Mouse (Mus musculus): ENCODE data around the gene Siva1. TPM values are rescaled to one million over a fixed set of nuclear protein-coding genes. Genes with fewer than 3 reads are reported as not detected.

Gene Siva1
- polyA plus RNA-seq, 1 experiment from 2014 or later: 106 TPM

DNA sequence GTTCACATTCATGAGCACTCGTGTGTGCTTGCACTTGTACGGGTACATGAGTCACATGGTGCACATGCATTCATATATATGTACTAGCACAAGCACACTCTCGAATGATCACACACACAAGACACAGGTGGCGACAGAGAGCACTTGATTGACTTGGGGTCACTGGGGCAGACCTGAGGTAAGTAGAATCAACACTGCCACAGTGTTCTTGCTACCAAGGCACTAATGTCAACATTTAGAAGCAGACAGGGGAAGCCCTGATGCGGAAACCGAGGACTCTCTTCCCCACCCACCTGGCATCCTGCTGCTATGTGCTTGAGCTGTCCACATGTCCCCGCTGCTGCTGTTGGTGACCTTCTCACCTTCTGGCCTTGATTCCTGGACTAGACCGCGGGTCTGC lies 10.8 kb upstream of the Siva1 start:
- H3K27ac ChIP-seq (replicated peaks): 0 out of 2 replicates have a peak overlapping the region, but pooled peaks have one; percentile 26
- no peak overlapping the region for H3K4me3 ChIP-seq (replicated peaks)
- H3K4me1 ChIP-seq (replicated peaks): peaks cover 56% of the 10 kb centered on the region
- no peak for ATAC-seq (ENCODE audit: insufficient read depth)
- H3K27me3 ChIP-seq: no peaks in the 10 kb centered on the region
- H3K4me2 ChIP-seq: no peak overlapping the region
- no peak overlapping the region for H3K9ac ChIP-seq
- H3K9me3 ChIP-seq (replicated peaks): no peaks in the 10 kb centered on the region
- no peaks in the 10 kb centered on the region for H3K36me3 ChIP-seq (replicated peaks)
- 61% methylated on average over 9 of the region's 9 CpGs for WGBS (ENCODE audit: insufficient replicate concordance)

DNA sequence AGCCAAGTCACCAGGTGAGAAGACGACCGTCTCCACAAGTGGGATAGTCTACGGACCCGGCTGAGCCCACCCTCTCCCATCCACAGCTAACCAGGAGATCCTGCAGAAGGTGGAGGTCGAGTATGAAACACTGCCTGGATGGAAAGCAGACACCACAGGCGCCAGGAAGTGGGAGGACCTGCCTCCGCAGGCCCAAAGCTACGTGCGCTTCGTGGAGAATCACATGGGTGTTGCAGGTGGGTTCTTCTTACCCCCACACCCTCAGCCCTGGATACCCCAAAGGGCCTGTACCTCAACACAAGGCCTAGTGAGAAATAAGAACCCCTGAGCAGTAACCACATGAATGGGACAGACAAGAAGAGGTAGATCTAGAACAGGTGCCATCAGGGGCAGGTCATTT lies 5.0 kb upstream of the Siva1 start:
- 73% methylated on average over 10 of the region's 10 CpGs for WGBS (ENCODE audit: insufficient replicate concordance)
- Histone ChIP-seq H3K4me3 (replicated peaks) (no peak overlapping the region), H3K27ac (replicated peaks) (no peak overlapping the region), H3K4me2 (no peak overlapping the region), H3K4me1 (replicated peaks) (peaks cover 16% of the 10 kb centered on the region), H3K27me3 (no peaks in the 10 kb centered on the region), H3K9me3 (replicated peaks) (no peaks in the 10 kb centered on the region), H3K9ac (no peak overlapping the region), H3K36me3 (replicated peaks) (no peaks in the 10 kb centered on the region)
- no peak for ATAC-seq (ENCODE audit: insufficient read depth)

DNA sequence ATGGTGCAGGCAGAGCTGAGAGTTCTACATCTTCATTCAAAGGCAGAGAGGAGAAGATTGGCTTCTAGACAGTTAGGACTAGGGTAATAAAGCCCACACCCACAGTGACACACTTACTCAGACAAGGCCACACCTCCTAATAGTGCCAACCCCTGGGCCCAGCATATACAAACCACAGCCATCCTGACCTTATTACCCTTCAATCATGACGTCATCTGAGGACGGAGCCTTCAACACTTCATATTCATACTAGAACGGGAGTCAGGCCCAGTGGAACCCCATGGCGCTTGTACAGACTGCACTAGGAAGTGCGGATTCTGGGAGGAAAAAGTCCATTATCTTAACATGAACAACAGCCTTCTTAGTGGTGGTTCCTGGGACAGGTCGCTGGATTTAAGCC lies 1.4 kb upstream of the Siva1 start:
- peaks cover 11% of the 10 kb centered on the region for H3K36me3 ChIP-seq (replicated peaks)
- ATAC-seq (ENCODE audit: insufficient read depth): no peak
- H3K27ac ChIP-seq (replicated peaks): no peak overlapping the region
- no peak overlapping the region for H3K4me3 ChIP-seq (replicated peaks)
- no peak overlapping the region for H3K9ac ChIP-seq
- no peaks in the 10 kb centered on the region for H3K9me3 ChIP-seq (replicated peaks)
- no peak overlapping the region for H3K4me2 ChIP-seq
- 81% methylated on average over 6 of the region's 6 CpGs for WGBS (ENCODE audit: insufficient replicate concordance)
- H3K4me1 ChIP-seq (replicated peaks): peaks cover 45% of the 10 kb centered on the region
- H3K27me3 ChIP-seq: no peaks in the 10 kb centered on the region

DNA sequence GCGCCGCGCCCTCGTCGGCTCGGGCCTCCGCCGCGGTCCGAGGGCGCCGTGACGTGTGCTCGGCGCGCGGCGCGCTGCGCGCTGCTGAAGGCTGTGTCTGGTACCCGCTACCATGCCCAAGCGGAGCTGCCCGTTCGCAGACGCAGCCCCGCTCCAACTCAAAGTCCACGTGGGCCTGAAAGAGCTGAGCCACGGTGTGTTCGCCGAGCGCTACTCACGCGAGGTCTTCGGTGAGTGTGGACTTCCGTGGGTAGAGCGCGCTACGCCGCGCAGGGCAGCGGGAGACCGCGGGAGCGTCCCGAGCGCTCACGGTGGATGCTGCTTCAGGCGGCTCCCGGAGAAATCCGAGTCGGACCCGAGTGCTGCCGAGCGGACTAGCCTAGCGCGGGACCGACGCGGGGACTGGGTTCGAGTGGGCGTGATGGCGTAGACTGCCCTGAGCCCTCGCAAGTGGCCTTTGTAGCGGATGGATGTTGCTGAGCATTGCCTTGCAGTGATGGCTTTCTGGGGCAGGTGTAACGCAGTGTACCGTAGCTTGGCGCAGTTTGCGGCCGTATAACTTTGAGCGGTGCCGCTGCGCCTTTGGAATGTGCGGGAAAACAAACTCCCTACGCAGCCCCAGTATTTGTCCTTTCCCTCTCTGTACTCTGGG lies 502 bp downstream of the Siva1 start:
- H3K27ac ChIP-seq (replicated peaks): peak overlapping the region; percentile 83
- H3K4me2 ChIP-seq: peak overlapping the region; percentile 97
- H3K36me3 ChIP-seq (replicated peaks): peaks cover 29% of the 10 kb centered on the region
- H3K9me3 ChIP-seq (replicated peaks): no peaks in the 10 kb centered on the region
- ATAC-seq (ENCODE audit: insufficient read depth): peak; percentile 14
- H3K27me3 ChIP-seq: no peaks in the 10 kb centered on the region
- peaks cover 49% of the 10 kb centered on the region for H3K4me1 ChIP-seq (replicated peaks)
- under 1% methylated on average over 75 of the region's 75 CpGs for WGBS (ENCODE audit: insufficient replicate concordance)
- peak overlapping the region; percentile 81 for H3K9ac ChIP-seq
- H3K4me3 ChIP-seq (replicated peaks): peak overlapping the region; percentile 88

DNA sequence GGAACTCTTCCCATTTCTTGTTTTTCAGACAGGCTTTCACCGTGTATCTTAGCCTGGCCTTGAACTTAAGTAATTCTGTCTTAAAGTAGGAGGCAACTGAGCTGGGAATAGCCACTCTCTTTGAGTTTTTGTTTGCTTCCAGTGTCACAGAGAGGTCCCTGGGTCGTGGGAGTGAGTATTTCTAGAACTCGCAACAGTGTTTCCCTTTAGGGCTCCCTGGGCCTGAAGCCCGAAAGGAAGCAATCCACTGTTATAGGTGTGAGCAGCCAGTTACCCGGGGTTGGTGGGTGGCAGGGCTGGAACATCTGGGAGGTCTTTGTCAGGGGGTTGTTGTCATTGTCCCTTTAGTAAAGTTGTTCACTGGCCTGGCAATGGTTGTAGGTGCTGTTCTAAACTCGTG lies 1.7 kb downstream of the Siva1 start:
- H3K4me3 ChIP-seq (replicated peaks): peak overlapping the region; percentile 88
- WGBS (ENCODE audit: insufficient replicate concordance): 50% methylated on average over 6 of the region's 6 CpGs
- H3K36me3 ChIP-seq (replicated peaks): peaks cover 40% of the 10 kb centered on the region
- H3K9ac ChIP-seq: peak overlapping the region; percentile 81
- H3K9me3 ChIP-seq (replicated peaks): no peaks in the 10 kb centered on the region
- H3K4me2 ChIP-seq: peak overlapping the region; percentile 97
- ATAC-seq (ENCODE audit: insufficient read depth): no peak
- no peak overlapping the region; the same call in 1 of the 2 replicates for H3K27ac ChIP-seq (replicated peaks)
- no peaks in the 10 kb centered on the region for H3K27me3 ChIP-seq
- H3K4me1 ChIP-seq (replicated peaks): peaks cover 49% of the 10 kb centered on the region

- Histone ChIP-seq H3K27me3 (no peaks in the 10 kb centered on the region), H3K9me3 (replicated peaks) (no peaks in the 10 kb centered on the region), H3K4me3 (replicated peaks) (no peak overlapping the region), H3K9ac (no peak overlapping the region), H3K27ac (replicated peaks) (no peak overlapping the region), H3K4me2 (no peak overlapping the region), H3K4me1 (replicated peaks) (peaks cover 48% of the 10 kb centered on the region), H3K36me3 (replicated peaks) (peaks cover 56% of the 10 kb centered on the region)
- 74% methylated on average over 5 of the region's 5 CpGs for WGBS (ENCODE audit: insufficient replicate concordance)
- no peak for ATAC-seq (ENCODE audit: insufficient read depth)
Observed at GRCm38 (mm10) chr12:112648081-112648480, 3.6 kb downstream of the Siva1 start.

- Histone ChIP-seq H3K36me3 (replicated peaks) (peaks cover 94% of the 10 kb centered on the region), H3K4me2 (no peak overlapping the region), H3K4me3 (replicated peaks) (no peak overlapping the region), H3K27ac (replicated peaks) (no peak overlapping the region), H3K9me3 (replicated peaks) (no peaks in the 10 kb centered on the region), H3K27me3 (no peaks in the 10 kb centered on the region), H3K4me1 (replicated peaks) (peaks cover 14% of the 10 kb centered on the region), H3K9ac (no peak overlapping the region)
- 53% methylated on average over 5 of the region's 5 CpGs for WGBS (ENCODE audit: insufficient replicate concordance)
- ATAC-seq (ENCODE audit: insufficient read depth): no peak
Observed at GRCm38 (mm10) chr12:112651778-112652439, 7.4 kb downstream of the Siva1 start.

DNA sequence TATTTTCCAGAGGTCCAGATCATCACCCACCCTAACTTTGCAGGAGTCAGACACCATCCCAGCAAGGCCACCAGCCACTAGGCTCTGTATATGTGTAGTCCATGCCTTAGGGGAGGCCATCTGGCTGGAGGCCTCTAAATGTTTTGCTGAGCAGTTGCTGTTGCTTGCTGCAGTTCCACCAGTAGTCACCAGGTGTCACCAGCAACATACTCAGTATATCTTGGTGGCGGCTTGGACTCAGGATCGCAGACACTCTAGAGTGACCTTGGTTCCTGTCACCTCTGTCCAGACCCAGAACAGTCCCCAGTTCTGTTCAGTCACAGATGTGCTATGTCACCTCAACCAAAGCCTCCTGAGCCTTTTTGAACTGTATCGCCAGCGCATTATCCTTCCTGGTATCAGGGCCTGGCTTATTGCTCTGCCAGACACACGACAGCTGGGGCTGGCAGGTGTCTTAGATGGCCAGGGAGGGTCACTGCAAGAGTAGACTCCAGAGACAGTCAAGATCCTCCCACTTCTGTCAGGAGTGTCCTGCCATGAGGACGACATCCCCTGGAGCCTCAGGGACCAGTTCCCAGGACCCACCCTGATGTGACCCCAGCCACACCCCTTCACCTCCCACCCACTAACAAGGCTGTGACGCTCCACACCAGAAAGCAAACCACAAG lies 8.8 kb downstream of the Siva1 start:
- Histone ChIP-seq H3K4me3 (replicated peaks) (no peak overlapping the region), H3K4me2 (no peak overlapping the region), H3K27ac (replicated peaks) (no peak overlapping the region), H3K27me3 (no peaks in the 10 kb centered on the region), H3K36me3 (replicated peaks) (peaks cover 96% of the 10 kb centered on the region), H3K9ac (no peak overlapping the region), H3K4me1 (replicated peaks) (0 out of 2 replicates have a peak, but pooled peaks cover 4% of the 10 kb centered on the region), H3K9me3 (replicated peaks) (no peaks in the 10 kb centered on the region)
- peak; percentile 34 for ATAC-seq (ENCODE audit: insufficient read depth)
- WGBS (ENCODE audit: insufficient replicate concordance): 52% methylated on average over 7 of the region's 7 CpGs

DNA sequence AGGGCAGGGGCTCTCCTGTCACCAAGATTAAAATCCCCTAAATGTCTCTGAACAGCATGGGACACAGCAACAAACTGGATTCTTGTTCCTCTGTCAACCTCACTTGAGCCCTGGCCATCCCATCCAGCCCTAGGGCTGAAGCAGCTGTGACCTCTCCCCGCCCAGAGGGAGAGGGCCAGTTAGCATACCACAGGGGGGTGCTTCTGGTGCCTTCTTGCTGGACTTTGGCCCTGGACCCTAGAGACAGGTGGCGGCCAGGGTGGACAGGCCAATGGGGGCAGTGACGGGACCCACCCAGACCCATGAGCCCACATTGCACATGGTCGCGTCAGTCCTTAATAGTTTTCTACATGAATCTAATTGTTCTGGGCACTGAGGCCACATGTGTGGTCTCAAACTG lies 9.6 kb downstream of the Siva1 start:
- no peaks in the 10 kb centered on the region for H3K27me3 ChIP-seq
- H3K4me1 ChIP-seq (replicated peaks): 0 out of 2 replicates have a peak, but pooled peaks cover 4% of the 10 kb centered on the region
- H3K36me3 ChIP-seq (replicated peaks): peaks cover 96% of the 10 kb centered on the region
- no peak overlapping the region for H3K4me2 ChIP-seq
- ATAC-seq (ENCODE audit: insufficient read depth): no peak
- no peaks in the 10 kb centered on the region for H3K9me3 ChIP-seq (replicated peaks)
- H3K27ac ChIP-seq (replicated peaks): no peak overlapping the region
- no peak overlapping the region for H3K9ac ChIP-seq
- no peak overlapping the region for H3K4me3 ChIP-seq (replicated peaks)
- 83% methylated on average over 5 of the region's 5 CpGs for WGBS (ENCODE audit: insufficient replicate concordance)

DNA sequence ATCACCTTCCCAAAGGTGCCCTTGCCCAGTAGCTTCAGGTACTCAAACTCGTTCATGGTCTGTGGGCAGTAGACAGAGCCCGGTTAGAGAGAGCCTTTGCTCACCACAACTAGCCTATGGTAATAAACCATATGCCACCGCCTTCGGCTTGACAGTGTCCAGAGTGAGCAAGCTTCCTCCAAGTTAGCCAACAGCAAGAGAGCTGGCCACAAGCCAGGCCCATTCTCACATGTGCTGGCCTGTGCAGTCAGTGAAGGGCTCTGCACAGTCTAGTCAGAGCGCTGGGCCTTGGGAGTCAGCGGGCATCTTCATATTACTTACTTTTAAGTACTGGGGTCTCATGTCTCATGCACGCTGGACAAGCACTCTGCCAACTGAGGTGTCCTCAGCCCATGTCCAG lies 14.1 kb downstream of the Siva1 start:
- no peaks in the 10 kb centered on the region for H3K9me3 ChIP-seq (replicated peaks)
- no peak overlapping the region for H3K9ac ChIP-seq
- H3K4me1 ChIP-seq (replicated peaks): 0 out of 2 replicates have a peak, but pooled peaks cover 4% of the 10 kb centered on the region
- H3K27me3 ChIP-seq: no peaks in the 10 kb centered on the region
- no peak overlapping the region for H3K4me2 ChIP-seq
- WGBS (ENCODE audit: insufficient replicate concordance): 84% methylated on average over 7 of the region's 7 CpGs
- H3K36me3 ChIP-seq (replicated peaks): peaks cover 88% of the 10 kb centered on the region
- H3K4me3 ChIP-seq (replicated peaks): no peak overlapping the region
- no peak overlapping the region for H3K27ac ChIP-seq (replicated peaks)
- no peak for ATAC-seq (ENCODE audit: insufficient read depth)

DNA sequence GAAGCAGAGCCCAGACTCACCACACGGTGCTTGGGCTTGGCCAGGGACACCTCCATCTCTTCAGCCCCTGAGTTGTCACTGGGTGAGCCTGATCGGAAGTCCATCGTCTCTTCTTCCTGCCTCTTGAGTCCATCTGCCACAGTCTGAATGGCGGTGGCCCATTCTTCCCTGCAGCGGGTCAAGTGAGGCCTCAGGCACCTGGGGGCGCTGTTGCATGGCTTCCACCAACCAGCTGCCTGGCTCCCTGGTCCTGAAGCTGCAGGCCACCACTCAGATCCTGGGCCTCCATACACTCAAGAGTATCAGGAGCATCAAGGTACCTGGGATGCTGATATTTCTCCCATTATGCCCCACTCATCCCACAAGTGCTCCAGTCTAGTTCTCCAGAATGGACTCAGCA lies 14.6 kb downstream of the Siva1 start:
- peaks cover 83% of the 10 kb centered on the region for H3K36me3 ChIP-seq (replicated peaks)
- no peak overlapping the region for H3K4me3 ChIP-seq (replicated peaks)
- no peak overlapping the region for H3K9ac ChIP-seq
- H3K27me3 ChIP-seq: no peaks in the 10 kb centered on the region
- WGBS (ENCODE audit: insufficient replicate concordance): 77% methylated on average over 6 of the region's 6 CpGs
- no peaks in the 10 kb centered on the region for H3K9me3 ChIP-seq (replicated peaks)
- no peak overlapping the region for H3K4me2 ChIP-seq
- no peak for ATAC-seq (ENCODE audit: insufficient read depth)
- H3K27ac ChIP-seq (replicated peaks): no peak overlapping the region
- H3K4me1 ChIP-seq (replicated peaks): 0 out of 2 replicates have a peak, but pooled peaks cover 4% of the 10 kb centered on the region
